Mouse (Mus musculus): ENCODE measurements at regions not wholly inside any gene's neighbourhood (a gene's known extent, or its start where the extent isn't known, plus 50 kb on each side); places are given as distances from the start of the nearest gene placed in this dataset.
"Not testable (repeated sequence)": the region's sequence is repeated elsewhere in the genome, so short reads cannot be mapped to it uniquely, and the experiment has no call there.

DNA sequence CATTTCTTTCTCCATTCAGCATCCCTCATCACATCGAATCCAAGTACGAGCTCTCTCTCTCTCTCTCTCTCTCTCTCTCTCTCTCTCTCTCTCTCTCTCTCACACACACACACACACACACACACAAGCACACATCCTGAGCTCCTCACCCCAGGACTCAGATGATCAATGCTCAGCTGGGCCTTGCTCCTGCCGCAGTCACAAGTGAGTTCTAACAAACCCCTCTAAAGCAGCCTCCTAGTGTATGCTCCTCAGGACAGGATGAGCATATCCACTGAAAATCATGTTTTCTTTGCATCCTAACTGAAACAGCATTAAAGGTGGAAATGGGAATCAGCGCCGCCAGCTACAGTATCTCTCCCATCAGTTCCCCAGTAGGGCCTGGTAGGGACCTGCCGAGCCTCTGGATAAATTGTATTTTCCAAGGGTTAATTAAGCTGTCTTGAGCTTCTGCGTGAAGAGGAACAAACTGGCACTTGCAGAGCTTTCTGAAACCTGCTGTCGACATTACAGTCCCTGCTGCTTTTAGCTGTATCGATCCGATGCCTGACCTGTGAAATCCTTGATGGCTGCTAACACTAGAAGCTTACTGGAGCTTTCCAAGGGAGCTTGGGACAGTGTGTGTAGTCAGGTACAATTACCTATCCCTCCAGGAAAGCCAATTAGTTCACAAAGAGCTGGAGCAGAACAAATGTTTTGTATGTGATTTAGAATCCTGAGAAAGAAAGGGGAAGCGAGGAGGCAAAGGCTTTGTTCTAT is 131.3 kb upstream of the Vrk2 start:
- H3K4me2 ChIP-seq (ENCODE audit: low read length): no peak overlapping the region
- ATAC-seq (replicated peaks; ENCODE audit: low FRiP score, low TSS enrichment, low read depth) (no peak), DNase-seq (ENCODE audit: low spot score) (no peak)
- H3K9me3 ChIP-seq (ENCODE audit: control insufficient read depth, low read length): no peaks in the 10 kb centered on the region
- H3K4me3 ChIP-seq (ENCODE audit: low read depth, low read length): no peak overlapping the region
- no peaks in the 10 kb centered on the region for H3K36me3 ChIP-seq (ENCODE audit: control insufficient read depth, insufficient read depth, low read length)
- H3K27ac ChIP-seq (ENCODE audit: low read depth): no peak overlapping the region
- WGBS: 80% methylated on average over 11 of the region's 11 CpGs
- H3K27me3 ChIP-seq (replicated peaks; ENCODE audit: control insufficient read depth, insufficient read depth, low read length): no peaks in the 10 kb centered on the region
- no peaks in the 10 kb centered on the region for H3K4me1 ChIP-seq (replicated peaks; ENCODE audit: control insufficient read depth, insufficient read depth, low read length)
- H3K9ac ChIP-seq (ENCODE audit: low read length): no peak overlapping the region

DNA sequence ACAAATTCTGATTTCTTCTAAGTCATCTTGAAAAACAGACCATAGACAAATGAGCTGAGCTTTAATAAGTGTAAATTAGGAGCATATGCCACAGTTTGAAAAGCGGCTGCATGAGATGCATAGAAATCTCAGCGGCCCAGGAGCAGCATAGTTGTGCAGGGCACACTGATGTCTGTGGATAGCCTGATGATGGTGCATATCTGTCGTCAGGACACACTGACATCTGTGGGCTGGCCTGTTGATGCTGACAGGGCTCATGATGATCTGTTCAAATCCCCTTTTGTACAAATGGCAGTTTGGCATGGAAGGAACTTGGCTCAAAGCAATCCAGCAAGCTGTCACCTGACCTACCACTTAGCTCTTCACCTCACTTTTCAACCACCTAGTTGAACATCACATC is 128.5 kb upstream of the Vrk2 start:
- no peaks in the 10 kb centered on the region for H3K4me1 ChIP-seq (replicated peaks; ENCODE audit: control insufficient read depth, insufficient read depth, low read length)
- H3K9me3 ChIP-seq (ENCODE audit: control insufficient read depth, low read length): no peaks in the 10 kb centered on the region
- H3K9ac ChIP-seq (ENCODE audit: low read length): no peak overlapping the region
- H3K4me2 ChIP-seq (ENCODE audit: low read length): no peak overlapping the region
- ATAC-seq (replicated peaks; ENCODE audit: low FRiP score, low TSS enrichment, low read depth): no peak
- no peaks in the 10 kb centered on the region for H3K36me3 ChIP-seq (ENCODE audit: control insufficient read depth, insufficient read depth, low read length)
- WGBS: 79% methylated on average over 3 of the region's 3 CpGs
- H3K27me3 ChIP-seq (replicated peaks; ENCODE audit: control insufficient read depth, insufficient read depth, low read length): no peaks in the 10 kb centered on the region
- H3K4me3 ChIP-seq (ENCODE audit: low read depth, low read length): no peak overlapping the region
- no peak for DNase-seq (ENCODE audit: low spot score)
- no peak overlapping the region for H3K27ac ChIP-seq (ENCODE audit: low read depth)

DNA sequence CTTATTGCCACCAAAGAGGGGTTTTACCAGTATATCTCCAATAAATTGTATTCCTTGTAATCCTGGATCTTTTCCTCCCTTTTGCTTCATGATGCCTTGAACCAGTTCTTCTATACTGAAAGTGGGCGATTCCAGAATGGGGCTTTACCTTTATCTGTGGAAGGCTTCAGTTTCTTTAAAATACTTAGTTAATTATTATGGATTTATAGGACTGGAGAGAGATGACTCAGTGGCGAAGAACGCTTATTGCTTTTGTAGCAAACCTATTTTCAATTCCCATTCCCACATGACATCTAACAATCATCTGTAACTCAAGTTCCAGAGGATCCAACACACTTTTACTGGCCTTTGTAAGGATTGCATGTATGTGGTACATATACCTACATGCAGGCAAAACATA is 127.4 kb upstream of the Vrk2 start:
- H3K4me2 ChIP-seq (ENCODE audit: low read length): no peak overlapping the region
- ATAC-seq (replicated peaks; ENCODE audit: low FRiP score, low TSS enrichment, low read depth) (no peak), DNase-seq (ENCODE audit: low spot score) (no peak)
- H3K27me3 ChIP-seq (replicated peaks; ENCODE audit: control insufficient read depth, insufficient read depth, low read length): no peaks in the 10 kb centered on the region
- no peak overlapping the region for H3K4me3 ChIP-seq (ENCODE audit: low read depth, low read length)
- no peaks in the 10 kb centered on the region for H3K9me3 ChIP-seq (ENCODE audit: control insufficient read depth, low read length)
- 76% methylated on average over 3 of the region's 3 CpGs for WGBS
- no peaks in the 10 kb centered on the region for H3K36me3 ChIP-seq (ENCODE audit: control insufficient read depth, insufficient read depth, low read length)
- no peak overlapping the region for H3K9ac ChIP-seq (ENCODE audit: low read length)
- H3K27ac ChIP-seq (ENCODE audit: low read depth): no peak overlapping the region
- no peaks in the 10 kb centered on the region for H3K4me1 ChIP-seq (replicated peaks; ENCODE audit: control insufficient read depth, insufficient read depth, low read length)

DNA sequence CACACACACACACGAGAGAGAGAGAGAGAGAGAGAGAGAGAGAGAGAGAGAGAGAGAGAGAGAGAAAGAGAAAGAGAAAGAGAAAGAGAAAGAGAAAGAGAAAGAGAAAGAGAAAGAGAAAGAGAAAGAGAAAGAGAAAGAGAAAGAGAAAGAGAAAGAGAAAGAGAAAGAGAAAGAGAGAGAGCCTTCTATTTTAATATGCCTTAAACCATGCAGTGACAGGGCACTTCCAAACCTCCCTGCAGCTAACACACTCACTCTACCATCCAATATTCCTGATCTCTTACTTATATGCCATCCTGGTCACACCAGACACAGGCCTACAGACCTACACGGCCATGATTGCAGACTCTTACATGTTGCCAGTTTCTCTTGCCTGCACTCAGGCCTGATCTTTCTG is 117.4 kb upstream of the Vrk2 start:
- H3K9me3 ChIP-seq (ENCODE audit: control insufficient read depth, low read length); H3K27ac ChIP-seq (ENCODE audit: low read depth); H3K4me3 ChIP-seq (ENCODE audit: low read depth, low read length); H3K9ac ChIP-seq (ENCODE audit: low read length); H3K36me3 ChIP-seq (ENCODE audit: control insufficient read depth, insufficient read depth, low read length); H3K4me2 ChIP-seq (ENCODE audit: low read length); H3K4me1 ChIP-seq (replicated peaks; ENCODE audit: control insufficient read depth, insufficient read depth, low read length); H3K27me3 ChIP-seq (replicated peaks; ENCODE audit: control insufficient read depth, insufficient read depth, low read length); DNase-seq (ENCODE audit: low spot score); ATAC-seq (replicated peaks; ENCODE audit: low FRiP score, low TSS enrichment, low read depth): not testable (repeated sequence)
- 72% methylated on average over 2 of the region's 2 CpGs for WGBS

DNA sequence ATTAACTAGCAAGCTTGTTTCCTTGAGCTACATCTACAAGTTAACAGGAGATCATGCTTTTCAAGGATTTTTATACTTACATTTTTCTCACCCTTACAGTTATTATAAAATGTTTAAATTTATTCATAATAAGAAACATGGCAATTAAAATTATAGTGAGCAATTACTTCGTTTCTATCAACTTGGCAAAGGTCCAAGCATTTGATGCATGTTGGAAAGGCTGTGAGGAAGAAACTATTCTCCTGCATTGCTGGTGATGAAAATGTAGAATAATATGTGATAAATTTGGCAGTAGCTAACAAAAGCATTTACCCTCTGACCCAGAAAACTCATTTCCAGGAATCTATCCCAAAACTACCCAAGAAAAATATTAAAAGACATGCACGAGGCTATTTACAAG is 114.8 kb upstream of the Vrk2 start:
- Histone ChIP-seq H3K27ac (ENCODE audit: low read depth) (no peak overlapping the region), H3K4me2 (ENCODE audit: low read length) (no peak overlapping the region), H3K4me1 (replicated peaks; ENCODE audit: control insufficient read depth, insufficient read depth, low read length) (no peaks in the 10 kb centered on the region), H3K36me3 (ENCODE audit: control insufficient read depth, insufficient read depth, low read length) (no peaks in the 10 kb centered on the region), H3K4me3 (ENCODE audit: low read depth, low read length) (no peak overlapping the region), H3K27me3 (replicated peaks; ENCODE audit: control insufficient read depth, insufficient read depth, low read length) (no peaks in the 10 kb centered on the region), H3K9me3 (ENCODE audit: control insufficient read depth, low read length) (no peaks in the 10 kb centered on the region), H3K9ac (ENCODE audit: low read length) (no peak overlapping the region)
- DNase-seq (ENCODE audit: low spot score) (no peak), ATAC-seq (replicated peaks; ENCODE audit: low FRiP score, low TSS enrichment, low read depth) (no peak)
- WGBS: 50% methylated on average over 2 of the region's 2 CpGs

DNA sequence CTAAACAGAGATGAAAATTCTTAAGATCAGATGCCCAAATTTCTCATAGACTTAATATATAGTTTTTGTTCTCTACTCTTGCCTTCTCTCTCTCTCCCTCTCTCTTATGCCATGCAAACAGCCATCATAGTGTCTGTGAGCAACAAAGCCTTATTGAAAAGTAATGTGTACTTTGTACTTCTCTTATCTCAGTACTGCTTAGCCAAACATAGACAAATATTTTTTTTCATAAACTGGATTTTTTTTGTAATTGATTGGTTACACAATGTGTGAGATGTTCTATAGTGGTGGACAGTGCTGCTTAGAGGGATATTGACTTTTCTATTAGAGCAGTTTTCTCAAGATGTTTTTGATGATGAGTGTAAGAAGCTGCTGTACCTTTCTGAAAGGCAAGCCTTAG is 90.1 kb upstream of the Vrk2 start:
- 0 out of 2 replicates have a peak, but pooled peaks have one; percentile 32 for ATAC-seq (replicated peaks; ENCODE audit: low FRiP score, low TSS enrichment, low read depth)
- Histone ChIP-seq H3K4me1 (replicated peaks; ENCODE audit: control insufficient read depth, insufficient read depth, low read length) (no peaks in the 10 kb centered on the region), H3K27me3 (replicated peaks; ENCODE audit: control insufficient read depth, insufficient read depth, low read length) (no peaks in the 10 kb centered on the region), H3K9ac (ENCODE audit: low read length) (no peak overlapping the region), H3K4me3 (ENCODE audit: low read depth, low read length) (no peak overlapping the region), H3K27ac (ENCODE audit: low read depth) (no peak overlapping the region), H3K4me2 (ENCODE audit: low read length) (no peak overlapping the region), H3K36me3 (ENCODE audit: control insufficient read depth, insufficient read depth, low read length) (no peaks in the 10 kb centered on the region), H3K9me3 (ENCODE audit: control insufficient read depth, low read length) (no peaks in the 10 kb centered on the region)
- DNase-seq (ENCODE audit: low spot score): no peak

DNA sequence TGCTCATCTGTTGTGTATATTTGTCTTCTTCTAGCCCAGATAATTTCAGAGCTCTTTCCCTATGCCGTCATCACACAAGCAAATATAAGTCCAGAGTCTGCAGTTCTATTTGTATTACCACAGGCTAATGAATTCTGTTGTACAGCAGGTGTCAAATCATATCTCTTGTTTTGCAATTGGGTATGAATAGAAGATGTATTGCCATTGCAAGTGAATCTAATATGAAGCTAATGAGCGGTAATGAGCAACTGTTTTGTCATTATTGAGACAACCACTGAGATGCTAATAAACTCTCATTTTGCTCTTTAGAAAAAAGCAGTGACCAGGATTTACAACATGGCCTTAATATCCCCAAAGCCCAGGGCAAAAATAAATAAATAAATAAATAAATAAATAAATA is 73.5 kb upstream of the Vrk2 start:
- no peak overlapping the region for H3K4me3 ChIP-seq (ENCODE audit: low read depth, low read length)
- no peaks in the 10 kb centered on the region for H3K4me1 ChIP-seq (replicated peaks; ENCODE audit: control insufficient read depth, insufficient read depth, low read length)
- H3K36me3 ChIP-seq (ENCODE audit: control insufficient read depth, insufficient read depth, low read length): no peaks in the 10 kb centered on the region
- no peak overlapping the region for H3K4me2 ChIP-seq (ENCODE audit: low read length)
- H3K27me3 ChIP-seq (replicated peaks; ENCODE audit: control insufficient read depth, insufficient read depth, low read length): no peaks in the 10 kb centered on the region
- ATAC-seq (replicated peaks; ENCODE audit: low FRiP score, low TSS enrichment, low read depth) (no peak), DNase-seq (ENCODE audit: low spot score) (no peak)
- no peaks in the 10 kb centered on the region for H3K9me3 ChIP-seq (ENCODE audit: control insufficient read depth, low read length)
- 91% methylated on average over 2 of the region's 2 CpGs for WGBS
- H3K9ac ChIP-seq (ENCODE audit: low read length): no peak overlapping the region
- no peak overlapping the region for H3K27ac ChIP-seq (ENCODE audit: low read depth)

DNA sequence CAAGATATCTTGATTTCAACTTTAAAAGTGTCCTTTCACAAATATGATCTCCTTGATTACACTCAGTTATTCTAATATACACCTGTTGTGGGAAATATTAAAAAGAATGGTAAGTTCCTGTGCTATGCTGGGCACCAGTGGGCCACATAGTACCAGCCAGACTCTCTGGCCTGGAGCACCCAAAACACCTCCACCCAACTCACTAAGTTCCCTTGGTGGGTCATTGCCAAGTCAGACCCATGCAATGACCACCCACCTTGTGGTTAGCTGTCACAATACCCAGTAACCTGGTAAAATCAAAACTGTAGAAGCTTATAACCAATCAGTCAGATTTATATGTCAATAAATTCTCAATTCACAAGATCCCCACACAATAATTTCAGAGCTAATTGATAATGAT is 67.1 kb upstream of the Vrk2 start:
- Histone ChIP-seq H3K4me2 (ENCODE audit: low read length) (no peak overlapping the region), H3K9ac (ENCODE audit: low read length) (no peak overlapping the region), H3K9me3 (ENCODE audit: control insufficient read depth, low read length) (no peaks in the 10 kb centered on the region), H3K27me3 (replicated peaks; ENCODE audit: control insufficient read depth, insufficient read depth, low read length) (no peaks in the 10 kb centered on the region), H3K4me3 (ENCODE audit: low read depth, low read length) (no peak overlapping the region), H3K4me1 (replicated peaks; ENCODE audit: control insufficient read depth, insufficient read depth, low read length) (no peaks in the 10 kb centered on the region), H3K36me3 (ENCODE audit: control insufficient read depth, insufficient read depth, low read length) (no peaks in the 10 kb centered on the region), H3K27ac (ENCODE audit: low read depth) (no peak overlapping the region)
- ATAC-seq (replicated peaks; ENCODE audit: low FRiP score, low TSS enrichment, low read depth): no peak
- no peak for DNase-seq (ENCODE audit: low spot score)

DNA sequence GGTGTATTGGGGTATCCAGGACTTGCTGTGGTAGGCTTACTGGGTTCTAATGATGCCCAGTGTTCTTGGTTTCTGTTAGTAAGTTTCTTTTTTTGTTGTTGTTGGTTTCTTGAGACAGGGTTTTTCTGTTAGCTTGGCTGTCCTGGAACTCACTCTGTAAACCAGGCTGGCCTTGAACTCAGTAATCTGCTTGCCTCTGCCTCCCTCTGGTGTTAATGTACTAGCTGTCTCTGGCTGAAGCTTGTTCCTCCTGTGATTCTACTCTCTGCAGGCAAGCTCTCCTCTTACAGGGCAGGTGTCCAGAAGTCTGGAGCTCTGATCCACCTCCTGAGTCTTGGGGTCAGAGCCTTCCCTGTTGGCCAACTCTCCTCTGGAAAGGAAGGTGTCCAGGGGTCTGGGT is 55.4 kb upstream of the Vrk2 start:
- H3K27ac ChIP-seq (ENCODE audit: low read depth); H3K9ac ChIP-seq (ENCODE audit: low read length); DNase-seq (ENCODE audit: low spot score); H3K9me3 ChIP-seq (ENCODE audit: control insufficient read depth, low read length); H3K36me3 ChIP-seq (ENCODE audit: control insufficient read depth, insufficient read depth, low read length); ATAC-seq (replicated peaks; ENCODE audit: low FRiP score, low TSS enrichment, low read depth); H3K4me2 ChIP-seq (ENCODE audit: low read length); H3K4me1 ChIP-seq (replicated peaks; ENCODE audit: control insufficient read depth, insufficient read depth, low read length); H3K4me3 ChIP-seq (ENCODE audit: low read depth, low read length); H3K27me3 ChIP-seq (replicated peaks; ENCODE audit: control insufficient read depth, insufficient read depth, low read length): not testable (repeated sequence)

All from intestine, embryonic 14.5 days (tissue).